Mouse (Mus musculus): Measurements from ENCODE around the gene Gkap1. TPM values are rescaled to one million over a fixed set of nuclear protein-coding genes. Genes with fewer than 3 reads are reported as not detected.
A peak's percentile ranks its signal among the peaks of the same experiment; 100 is the strongest.

The Gkap1 gene
- total RNA-seq, 2 experiments from 2014 or later, result 54.5 to 83.4 TPM

DNA sequence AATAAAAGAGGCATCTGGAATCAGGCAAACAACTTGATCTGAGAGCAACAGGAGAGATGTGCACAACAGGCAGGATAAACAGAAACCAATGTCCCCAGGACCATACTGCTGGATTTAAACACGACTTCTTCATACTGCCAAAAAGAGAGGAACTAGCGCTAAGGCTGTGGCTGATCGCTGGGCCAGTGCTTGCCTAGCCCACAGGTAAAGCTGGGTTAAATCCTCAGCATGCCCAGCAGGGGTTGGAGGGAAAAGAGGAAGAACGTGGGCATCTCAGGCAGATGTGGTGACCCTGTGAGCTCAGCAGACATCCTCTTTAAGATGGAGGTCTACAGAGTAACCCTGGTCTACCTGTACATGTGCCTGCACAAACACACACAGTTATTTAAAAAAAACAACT is 70.5 kb downstream of the Gkap1 start:
- no peak for DNase-seq (ENCODE audit: low spot score in 2 of 2)

DNA sequence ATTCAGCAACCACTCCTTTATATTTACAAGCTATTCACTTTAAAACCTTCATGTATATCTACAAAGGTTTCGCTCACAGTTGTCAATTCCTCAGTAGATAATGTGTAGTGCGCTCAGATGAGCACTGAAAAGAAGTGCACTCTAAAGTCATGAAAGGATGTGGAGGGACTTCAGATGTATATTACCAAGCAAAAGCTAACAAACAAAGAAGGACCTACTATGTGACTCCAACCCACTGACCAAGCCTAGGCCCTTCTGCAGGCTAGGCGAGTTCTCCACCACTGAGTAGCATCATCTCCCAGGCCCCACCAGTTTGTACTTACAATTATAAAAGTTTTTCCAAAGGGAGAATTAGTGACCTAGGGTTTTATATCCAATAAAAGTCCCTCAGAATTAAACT is 71.3 kb downstream of the Gkap1 start:
- DNase-seq (ENCODE audit: low spot score in 2 of 2), result no peak

DNA sequence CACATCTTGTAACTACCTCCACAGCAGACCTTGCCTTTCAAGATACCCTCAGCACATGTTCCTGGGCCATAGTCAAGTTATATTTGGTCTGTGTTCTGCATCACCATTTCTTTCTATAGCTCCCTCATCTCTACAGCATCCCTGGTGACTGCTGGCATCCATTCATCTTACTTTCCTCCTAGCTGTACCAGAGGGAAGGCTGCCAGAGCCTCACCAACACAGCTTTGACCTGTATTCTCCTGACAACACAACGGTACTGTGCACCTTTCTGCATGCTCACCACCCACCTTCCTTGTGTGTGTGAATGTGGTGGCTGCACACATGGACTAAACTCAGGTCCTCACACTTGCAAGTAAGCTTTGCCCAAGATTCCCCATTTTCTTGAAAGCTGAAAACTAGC is 72.6 kb downstream of the Gkap1 start:
- no peak for DNase-seq (ENCODE audit: low spot score in 2 of 2)

DNA sequence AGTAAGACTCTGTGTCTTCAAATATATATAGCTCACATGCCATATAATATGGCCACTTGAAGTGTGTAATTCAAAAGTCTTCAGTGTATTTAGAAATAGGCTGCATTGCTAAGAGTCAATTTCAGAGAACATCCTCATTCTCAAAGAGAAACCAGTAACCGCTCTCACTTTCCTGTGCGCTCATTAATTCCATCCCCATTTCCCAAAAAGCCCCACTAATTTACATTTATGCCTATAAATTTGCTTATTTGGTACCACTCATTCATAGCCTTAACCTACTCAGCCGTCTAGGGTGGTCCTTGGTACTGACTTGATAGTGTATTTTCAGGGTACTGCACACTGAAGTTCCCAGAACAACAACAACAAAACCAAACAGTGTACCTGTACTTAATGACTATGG is 73.6 kb downstream of the Gkap1 start:
- DNase-seq (ENCODE audit: low spot score in 2 of 2), result no peak

DNA sequence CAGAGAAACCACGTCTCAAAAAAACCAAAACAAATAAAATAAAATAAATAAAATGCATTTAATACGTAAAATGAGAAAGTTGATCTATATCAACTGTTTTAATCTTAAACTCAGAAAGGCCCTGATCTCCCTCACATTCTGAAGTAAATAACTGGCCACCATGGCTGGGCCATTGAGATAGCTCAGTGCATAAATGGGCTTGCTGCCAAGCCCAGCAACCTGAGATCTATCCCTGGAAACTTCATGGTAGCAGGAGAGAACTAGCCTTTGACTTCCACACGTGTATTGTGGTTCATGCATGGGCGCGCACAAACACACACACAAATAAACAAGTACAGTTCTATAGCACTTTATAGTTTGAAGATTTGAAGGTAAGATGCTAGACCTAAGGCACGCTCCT is 74.2 kb downstream of the Gkap1 start:
- no peak for DNase-seq (ENCODE audit: low spot score in 2 of 2)

DNA sequence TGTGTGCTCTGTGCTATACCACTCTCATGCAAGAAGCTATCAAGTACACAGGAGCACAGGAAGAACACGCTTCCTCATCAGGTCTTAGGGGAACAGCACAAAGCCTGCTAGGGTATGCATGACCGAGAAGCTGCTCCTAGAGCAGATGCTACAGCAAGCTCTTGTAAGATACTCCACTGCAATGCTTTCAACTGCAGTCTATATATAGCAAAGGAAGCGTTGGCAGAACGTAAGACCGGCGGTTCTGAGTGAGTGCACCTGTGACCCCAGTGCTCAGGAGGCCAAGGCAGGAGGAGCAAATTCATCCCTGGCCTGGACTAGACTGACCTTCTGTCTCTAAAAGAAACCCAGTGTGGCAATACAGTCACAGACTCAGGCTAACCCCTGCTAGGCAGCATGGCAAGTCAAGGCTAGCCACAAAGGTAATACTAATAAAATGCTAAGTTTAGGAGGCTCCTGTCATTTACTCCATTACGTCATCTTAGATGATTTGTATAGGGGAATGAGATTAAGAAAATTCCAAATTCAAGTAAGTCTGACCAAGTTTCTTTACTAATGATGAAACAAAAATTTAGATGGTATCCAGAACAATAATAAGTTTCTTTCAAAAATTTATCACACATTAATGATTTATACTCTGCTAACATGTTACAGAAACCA is 77.4 kb downstream of the Gkap1 start:
- no peak for DNase-seq (ENCODE audit: low spot score in 2 of 2)

DNA sequence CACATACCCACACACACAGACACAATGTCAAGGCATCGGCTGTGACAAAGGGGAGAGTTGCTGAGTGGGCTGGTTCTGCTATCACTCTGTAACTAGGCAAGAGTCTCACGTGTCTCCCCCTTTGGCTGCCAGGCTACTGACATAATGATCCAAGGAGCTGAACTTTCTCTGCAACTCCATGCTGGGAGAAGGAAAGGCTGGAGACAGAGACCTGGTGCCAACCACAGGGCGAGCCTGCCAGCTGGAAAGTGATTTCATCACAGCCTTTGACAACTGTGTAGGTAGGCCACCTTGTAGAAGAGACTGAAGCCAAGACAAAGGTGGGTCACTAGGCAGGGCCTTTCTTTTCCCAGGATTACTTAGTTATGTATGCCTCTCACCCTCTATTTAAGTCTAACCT is 78.3 kb downstream of the Gkap1 start:
- DNase-seq (ENCODE audit: low spot score in 2 of 2), result no peak

DNA sequence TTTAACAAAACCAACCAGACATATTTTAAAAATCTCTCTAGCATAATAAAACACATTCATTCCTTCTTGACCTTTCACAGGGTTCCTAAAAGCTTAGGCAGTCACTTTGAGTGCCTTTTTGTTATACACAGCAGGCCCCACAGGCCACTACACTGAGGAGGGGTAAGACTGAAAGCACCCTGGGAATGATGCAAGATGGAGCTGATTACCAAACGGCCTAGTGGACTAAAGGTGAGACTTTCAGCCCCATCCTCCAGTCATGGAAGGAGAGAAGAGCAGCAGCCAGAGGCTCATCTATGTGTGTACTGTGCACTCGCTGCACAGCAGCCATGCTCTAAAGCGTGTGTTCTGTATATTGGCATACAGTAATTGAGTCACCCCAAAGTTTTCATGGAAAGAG is 80.6 kb downstream of the Gkap1 start:
- DNase-seq (ENCODE audit: low spot score in 2 of 2), result no peak

DNA sequence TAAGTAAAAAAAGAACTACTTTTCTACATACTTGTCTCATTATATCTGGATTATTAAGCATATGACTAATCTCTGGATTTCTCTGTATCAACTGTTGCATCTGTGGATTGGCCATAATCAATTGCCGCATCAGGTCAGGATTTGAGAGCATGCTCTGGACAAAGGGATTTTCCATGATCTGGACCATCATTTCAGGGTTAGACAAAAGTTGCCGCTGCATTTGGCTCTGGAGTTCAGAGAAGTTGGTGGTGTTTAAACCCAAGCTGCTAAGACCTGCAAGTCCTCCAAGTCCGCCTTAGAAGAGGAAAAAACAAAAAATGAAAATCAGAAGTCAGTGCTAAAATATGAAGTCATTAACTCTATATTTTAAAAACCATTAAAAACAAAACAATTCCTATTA is 82.3 kb downstream of the Gkap1 start:
- DNase-seq (ENCODE audit: low spot score in 2 of 2), result no peak

DNA sequence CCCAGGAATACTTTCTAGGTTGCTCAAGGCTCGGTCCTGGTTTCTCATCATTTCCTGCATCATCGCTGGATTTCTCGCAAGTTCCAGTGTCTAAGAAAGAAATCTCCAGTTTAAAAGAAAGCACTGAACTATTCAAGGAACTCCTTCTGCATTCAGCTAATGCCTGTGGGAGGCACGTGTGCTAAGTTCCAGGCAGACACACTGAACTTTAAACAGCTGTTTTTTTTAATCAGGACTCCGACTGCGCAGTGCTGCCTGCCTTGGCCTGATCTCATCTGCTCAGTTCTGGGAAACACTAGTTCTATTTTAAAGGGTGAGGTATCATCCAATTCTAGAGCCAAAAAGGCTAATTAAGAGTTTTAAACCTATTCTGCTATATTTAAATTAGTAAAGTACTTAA is 83.4 kb downstream of the Gkap1 start:
- no peak for DNase-seq (ENCODE audit: low spot score in 2 of 2)

DNA sequence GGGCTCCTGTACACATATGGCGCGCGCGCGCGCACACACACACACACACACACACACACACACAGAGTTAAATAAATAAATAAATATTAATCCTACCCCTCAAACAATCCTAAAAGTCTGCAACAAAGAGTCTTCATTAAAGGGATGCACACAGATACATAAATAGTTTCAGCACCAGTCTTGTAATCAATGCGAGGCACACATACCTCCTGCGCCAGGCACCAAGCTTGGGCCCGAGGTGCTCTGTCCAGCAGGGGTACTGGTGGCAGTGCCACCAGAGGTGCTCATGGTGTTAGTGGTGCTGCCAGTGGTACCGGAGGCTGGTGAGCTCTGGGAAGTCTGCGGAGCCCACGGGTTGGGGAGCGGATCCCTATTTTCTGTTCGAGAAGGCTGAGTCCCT is 84.0 kb downstream of the Gkap1 start:
- DNase-seq (ENCODE audit: low spot score in 2 of 2), result no peak

DNA sequence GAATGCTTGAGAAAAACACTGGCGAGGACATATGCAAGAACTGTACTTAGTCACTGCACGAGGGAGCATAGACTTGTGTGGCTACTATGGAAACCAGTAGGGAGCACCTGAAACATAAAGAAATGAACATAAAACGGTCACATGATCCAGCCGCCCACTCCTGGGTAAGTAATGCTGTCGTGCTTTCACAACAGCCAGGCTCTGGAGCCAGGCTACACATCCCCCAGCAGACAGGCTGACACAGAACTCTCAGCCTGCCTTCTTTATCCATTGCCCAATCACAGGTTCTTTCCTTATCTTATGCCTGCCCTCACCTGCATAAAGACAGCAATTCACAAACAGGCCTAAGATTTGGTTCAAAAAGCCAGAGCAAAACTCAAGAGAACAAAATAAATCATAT is 86.0 kb downstream of the Gkap1 start:
- DNase-seq (ENCODE audit: low spot score in 2 of 2), result no peak

DNA sequence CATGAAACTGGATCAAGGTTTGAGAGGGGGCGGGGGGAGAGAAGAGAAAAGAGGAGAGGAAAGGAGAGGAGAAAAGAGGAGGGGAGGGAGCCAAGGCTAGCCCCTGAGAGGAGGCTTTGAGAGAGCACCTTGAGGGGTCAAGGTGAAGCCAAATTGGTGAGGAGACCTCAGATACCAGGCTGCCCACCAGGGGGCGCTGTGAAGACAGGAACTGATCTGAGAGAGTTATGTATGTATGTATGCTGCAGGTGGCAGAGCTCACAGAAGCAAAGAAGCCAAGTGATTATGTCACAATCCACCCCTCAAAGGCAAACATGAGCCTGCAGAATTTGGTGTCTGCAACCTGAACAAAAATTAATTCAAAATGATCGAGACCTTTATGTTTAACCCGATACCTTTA is 87.1 kb downstream of the Gkap1 start:
- DNase-seq (ENCODE audit: low spot score in 2 of 2), result peak; percentile 82 to 87

DNA sequence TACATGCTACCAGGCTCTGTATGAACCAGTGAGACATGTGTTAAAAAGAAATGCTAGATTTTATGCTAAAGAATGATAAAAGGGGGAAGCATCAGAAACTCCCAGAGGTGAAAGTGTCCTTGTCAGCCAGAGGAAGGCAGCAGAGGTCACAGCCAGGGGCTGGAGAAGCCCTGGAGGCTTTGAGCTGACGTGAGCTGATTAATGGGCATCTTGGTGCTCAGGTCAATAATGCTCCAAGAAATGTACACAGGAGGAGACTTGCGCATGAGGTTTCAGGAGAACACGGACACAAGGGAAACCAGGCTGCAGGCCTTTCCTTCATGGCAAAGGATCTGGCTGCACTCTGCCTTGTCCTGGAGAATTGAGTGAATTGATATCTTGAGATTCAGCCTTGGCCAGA is 87.7 kb downstream of the Gkap1 start:
- DNase-seq (ENCODE audit: low spot score in 2 of 2), result no peak

DNA sequence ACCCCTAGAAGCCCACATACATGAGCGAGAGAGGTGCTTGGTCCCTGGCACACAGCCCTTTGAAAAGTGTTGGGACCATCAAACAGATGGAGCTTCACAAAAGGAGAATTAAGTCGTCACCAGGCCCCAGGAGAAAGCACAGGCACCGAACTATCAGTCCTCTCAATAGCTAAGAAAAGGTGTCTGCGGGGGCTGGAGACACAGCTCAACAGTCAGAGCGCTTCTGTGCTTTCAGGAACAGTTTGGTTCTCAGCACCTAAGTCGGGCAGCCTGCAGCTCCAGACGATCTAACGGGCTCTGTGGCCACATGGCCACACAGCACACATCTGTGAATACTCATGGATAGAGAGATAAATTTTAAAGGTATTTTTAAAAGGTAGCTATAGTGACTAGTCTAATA is 89.2 kb downstream of the Gkap1 start:
- no peak for DNase-seq (ENCODE audit: low spot score in 2 of 2)

DNA sequence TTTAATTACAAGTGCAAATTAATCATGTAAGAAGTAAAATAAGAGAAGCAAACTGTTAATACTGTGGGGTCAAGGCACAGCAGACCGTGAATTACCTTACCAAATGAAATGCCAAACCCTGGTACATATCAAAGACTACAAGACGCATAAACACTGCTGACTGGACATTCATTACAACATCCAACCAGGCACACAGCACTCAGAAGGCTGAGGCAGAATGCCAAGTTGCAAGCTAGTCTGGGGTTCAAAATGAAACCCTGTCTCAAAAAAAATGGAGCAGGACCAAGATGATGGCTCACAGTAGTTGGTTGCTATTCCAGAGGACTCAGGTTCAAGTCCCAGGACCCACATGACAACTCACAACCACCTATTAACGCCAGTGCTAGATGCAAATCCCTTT is 91.4 kb downstream of the Gkap1 start:
- DNase-seq (ENCODE audit: low spot score in 2 of 2), result no peak

Small RNAs within 50 kb of the gene (microRNA-seq; reads per million reads assigned to microRNA genes)
- gene Mir6369 (ENCODE audit: borderline number of aligned reads in 2 of 2), result 0 reads per million in 2 experiments

Other genes starting within 250 kb of the Gkap1 start
- gene Klhl3, start 162.1 kb downstream of the Gkap1 start, total RNA-seq (2021), result under 1 TPM; 0.61 to 0.86 TPM
- gene Hnrnpa0, start 147.1 kb downstream of the Gkap1 start, total RNA-seq (2021), result 100 to 1,000 TPM in 1 of 2 experiments, 10 to 100 TPM in 1; 95.7 to 111 TPM
- 10 to 100 TPM; 59.7 to 65.5 TPM for gene Idnk, start 118.0 kb downstream of the Gkap1 start, total RNA-seq (2021)
- gene Ubqln1, start 60.0 kb downstream of the Gkap1 start, total RNA-seq (2021), result 100 to 1,000 TPM; 151 to 156 TPM
- gene Kif27, start 83.4 kb upstream of the Gkap1 start, total RNA-seq (2021), result under 1 TPM; 0.70 to 0.90 TPM
- gene 2210016F16Rik, start 109.5 kb upstream of the Gkap1 start, total RNA-seq (2021), result 10 to 100 TPM; 23.5 to 30.0 TPM
- gene Rmi1, start 126.5 kb upstream of the Gkap1 start, total RNA-seq (2021), result 10 to 100 TPM; 18.0 to 19.1 TPM
- gene Hnrnpk, start 127.6 kb upstream of the Gkap1 start, total RNA-seq (2021), result 100 to 1,000 TPM; 806 to 881 TPM